Mouse (Mus musculus): ENCODE results near the gene Spata25. TPM values are rescaled to one million over a fixed set of nuclear protein-coding genes. Genes with fewer than 3 reads are reported as not detected.
"Not testable (repeated sequence)": the region's sequence is repeated elsewhere in the genome, so short reads cannot be mapped to it uniquely, and the experiment has no call there.

The Spata25 gene
- polyA plus RNA-seq, 1 experiment from 2014 or later: 0.36 TPM

- H3K27ac ChIP-seq (replicated peaks; ENCODE audit: low read depth, low read length): no peak overlapping the region
- H3K4me1 ChIP-seq (ENCODE audit: control insufficient read depth, insufficient read depth, low read length): no peaks in the 10 kb centered on the region
- no peak overlapping the region for H3K9ac ChIP-seq (replicated peaks; ENCODE audit: low read length)
- no peaks in the 10 kb centered on the region for H3K27me3 ChIP-seq (ENCODE audit: control insufficient read depth, insufficient read depth, low read length)
- H3K36me3 ChIP-seq (replicated peaks; ENCODE audit: control insufficient read depth, insufficient read depth, low read depth, low read length): no peaks in the 10 kb centered on the region
- no peak overlapping the region for H3K4me2 ChIP-seq (ENCODE audit: low read depth, low read length)
- DNase-seq (ENCODE audit: low spot score): no peak
- no peaks in the 10 kb centered on the region for H3K9me3 ChIP-seq (replicated peaks; ENCODE audit: control insufficient read depth, low read length)
- H3K4me3 ChIP-seq (ENCODE audit: low read depth, low read length): no peak overlapping the region
- no peak for ATAC-seq (replicated peaks; ENCODE audit: insufficient number of reproducible peaks, low FRiP score, low TSS enrichment, low read depth)
- WGBS: 65% methylated on average over 16 of the region's 16 CpGs
Observed at GRCm38 (mm10) chr2:164866741-164867551, 38.6 kb upstream of the Spata25 start.

DNA sequence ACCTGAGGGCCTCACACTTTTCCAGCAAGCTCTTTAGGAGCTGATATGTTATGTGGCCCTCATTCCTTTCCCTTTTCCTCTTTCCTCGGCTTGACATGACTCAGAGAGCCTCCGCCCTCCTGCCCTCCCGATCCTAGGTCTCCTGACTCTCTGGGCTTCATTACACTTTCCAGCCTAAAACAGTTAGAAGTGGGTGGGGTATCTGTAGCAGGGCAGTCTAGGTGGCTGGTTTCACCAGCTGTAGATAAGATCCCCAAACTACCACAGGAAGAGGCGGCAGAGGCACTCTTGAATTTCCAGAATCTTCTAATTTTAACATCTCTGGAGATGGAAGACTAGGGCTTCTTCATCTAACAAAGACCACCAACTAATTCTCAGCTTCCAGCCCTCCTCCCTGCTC, 36.3 kb upstream of the Spata25 start:
- Histone ChIP-seq H3K27ac (replicated peaks; ENCODE audit: low read depth, low read length) (no peak overlapping the region), H3K9me3 (replicated peaks; ENCODE audit: control insufficient read depth, low read length) (no peaks in the 10 kb centered on the region), H3K27me3 (ENCODE audit: control insufficient read depth, insufficient read depth, low read length) (no peaks in the 10 kb centered on the region), H3K4me2 (ENCODE audit: low read depth, low read length) (no peak overlapping the region), H3K4me3 (ENCODE audit: low read depth, low read length) (no peak overlapping the region), H3K9ac (replicated peaks; ENCODE audit: low read length) (no peak overlapping the region), H3K4me1 (ENCODE audit: control insufficient read depth, insufficient read depth, low read length) (no peaks in the 10 kb centered on the region), H3K36me3 (replicated peaks; ENCODE audit: control insufficient read depth, insufficient read depth, low read depth, low read length) (no peaks in the 10 kb centered on the region)
- DNase-seq (ENCODE audit: low spot score): no peak
- 74% methylated on average over 4 of the region's 4 CpGs for WGBS
- ATAC-seq (replicated peaks; ENCODE audit: insufficient number of reproducible peaks, low FRiP score, low TSS enrichment, low read depth): no peak

DNA sequence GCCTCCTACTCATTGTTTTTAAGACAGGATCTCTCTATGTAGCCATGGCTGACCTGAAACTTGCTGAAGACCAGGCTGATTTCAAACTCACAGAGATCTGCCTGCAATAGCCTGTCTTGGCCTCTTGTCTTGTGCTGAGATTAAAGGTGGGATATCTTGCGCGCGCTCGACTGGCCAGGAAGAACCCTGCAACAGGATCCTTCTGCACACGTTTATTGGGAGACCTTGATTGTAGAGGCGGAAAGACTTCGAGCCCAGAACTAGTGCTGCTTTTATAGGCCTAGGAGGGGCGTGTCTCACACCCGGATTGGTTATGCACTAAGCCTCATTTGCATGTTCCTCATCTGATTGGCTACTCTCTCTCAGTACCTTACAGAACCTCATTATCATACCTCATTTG, 35.1 kb upstream of the Spata25 start:
- H3K4me3 ChIP-seq (ENCODE audit: low read depth, low read length); H3K27ac ChIP-seq (replicated peaks; ENCODE audit: low read depth, low read length); DNase-seq (ENCODE audit: low spot score); H3K36me3 ChIP-seq (replicated peaks; ENCODE audit: control insufficient read depth, insufficient read depth, low read depth, low read length); H3K4me1 ChIP-seq (ENCODE audit: control insufficient read depth, insufficient read depth, low read length); H3K9me3 ChIP-seq (replicated peaks; ENCODE audit: control insufficient read depth, low read length); H3K9ac ChIP-seq (replicated peaks; ENCODE audit: low read length); H3K4me2 ChIP-seq (ENCODE audit: low read depth, low read length); H3K27me3 ChIP-seq (ENCODE audit: control insufficient read depth, insufficient read depth, low read length); ATAC-seq (replicated peaks; ENCODE audit: insufficient number of reproducible peaks, low FRiP score, low TSS enrichment, low read depth): not testable (repeated sequence)
- 91% methylated on average over 7 of the region's 9 CpGs for WGBS

- H3K9me3 ChIP-seq (replicated peaks; ENCODE audit: control insufficient read depth, low read length): no peaks in the 10 kb centered on the region
- ATAC-seq (replicated peaks; ENCODE audit: insufficient number of reproducible peaks, low FRiP score, low TSS enrichment, low read depth) (no peak), DNase-seq (ENCODE audit: low spot score) (peak; percentile 67)
- H3K4me1 ChIP-seq (ENCODE audit: control insufficient read depth, insufficient read depth, low read length): no peaks in the 10 kb centered on the region
- no peaks in the 10 kb centered on the region for H3K27me3 ChIP-seq (ENCODE audit: control insufficient read depth, insufficient read depth, low read length)
- H3K36me3 ChIP-seq (replicated peaks; ENCODE audit: control insufficient read depth, insufficient read depth, low read depth, low read length): no peaks in the 10 kb centered on the region
- no peak overlapping the region for H3K4me2 ChIP-seq (ENCODE audit: low read depth, low read length)
- no peak overlapping the region for H3K27ac ChIP-seq (replicated peaks; ENCODE audit: low read depth, low read length)
- no peak overlapping the region for H3K9ac ChIP-seq (replicated peaks; ENCODE audit: low read length)
- 45% methylated on average over 9 of the region's 9 CpGs for WGBS
- no peak overlapping the region for H3K4me3 ChIP-seq (ENCODE audit: low read depth, low read length)
Observed at GRCm38 (mm10) chr2:164862179-164862861, 34.0 kb upstream of the Spata25 start.

DNA sequence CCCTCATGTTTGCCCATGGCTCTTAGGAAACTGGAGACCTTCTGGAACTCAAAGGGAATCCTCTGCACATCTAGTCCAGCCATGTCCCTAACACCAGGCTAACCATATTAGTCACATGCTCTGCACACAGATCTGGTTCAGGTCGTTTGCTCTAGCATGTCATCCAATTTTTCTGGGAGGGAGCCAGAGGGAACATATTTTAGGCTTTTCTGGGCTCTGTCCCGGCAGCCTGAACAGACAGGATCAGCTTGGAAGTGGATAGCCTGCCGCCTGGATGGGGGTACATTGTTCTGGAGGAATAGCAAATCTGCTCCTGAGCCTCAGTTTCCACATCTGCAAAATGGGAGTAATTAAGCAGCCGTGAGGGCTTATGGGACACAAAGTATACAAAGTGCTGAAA, 32.8 kb upstream of the Spata25 start:
- H3K4me1 ChIP-seq (ENCODE audit: control insufficient read depth, insufficient read depth, low read length): peaks cover 4% of the 10 kb centered on the region; the same call in 1 of the 2 replicates
- H3K9me3 ChIP-seq (replicated peaks; ENCODE audit: control insufficient read depth, low read length): no peaks in the 10 kb centered on the region
- no peak for ATAC-seq (replicated peaks; ENCODE audit: insufficient number of reproducible peaks, low FRiP score, low TSS enrichment, low read depth)

DNA sequence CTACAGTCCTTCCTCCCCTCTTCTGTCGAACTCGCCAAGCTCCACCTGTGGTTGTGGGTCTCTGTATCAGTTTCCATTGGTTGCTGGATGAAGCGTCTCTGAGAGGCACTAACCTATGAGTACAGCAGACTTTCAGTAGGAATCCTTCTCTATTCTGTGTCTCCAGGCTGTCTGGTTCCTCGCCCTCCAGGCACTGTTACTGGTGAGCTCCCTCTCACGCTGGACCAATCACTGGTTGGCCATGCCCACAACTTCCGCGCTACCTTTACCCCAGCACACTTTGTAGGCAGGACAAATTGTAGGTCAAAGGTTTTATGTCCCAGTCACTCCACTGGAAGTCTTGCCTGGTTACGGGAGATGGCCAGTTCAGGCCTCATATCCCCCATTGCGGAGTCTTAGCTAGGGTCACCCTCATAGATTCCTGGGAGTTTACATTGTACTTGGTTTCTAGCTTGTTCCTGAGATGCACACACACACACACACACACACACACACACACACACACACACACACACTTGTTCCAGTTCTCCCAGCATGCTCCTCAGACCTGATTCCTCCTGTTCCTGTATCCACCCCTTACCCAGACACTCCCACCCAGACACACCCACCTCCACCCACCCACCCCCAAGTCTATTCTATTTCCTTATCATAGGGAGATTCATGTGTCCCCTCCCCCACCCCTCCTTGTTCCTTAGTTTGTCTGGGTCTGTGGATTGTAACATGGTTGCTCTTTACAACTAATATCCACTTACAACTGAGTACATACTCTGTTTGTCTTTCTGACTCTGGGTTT, 31.5 kb upstream of the Spata25 start:
- no peak overlapping the region for H3K9ac ChIP-seq (replicated peaks; ENCODE audit: low read length)
- no peak overlapping the region for H3K4me3 ChIP-seq (ENCODE audit: low read depth, low read length)
- no peak for DNase-seq (ENCODE audit: low spot score)
- H3K4me2 ChIP-seq (ENCODE audit: low read depth, low read length): no peak overlapping the region
- H3K36me3 ChIP-seq (replicated peaks; ENCODE audit: control insufficient read depth, insufficient read depth, low read depth, low read length): no peaks in the 10 kb centered on the region
- 52% methylated on average over 9 of the region's 9 CpGs for WGBS
- H3K4me1 ChIP-seq (ENCODE audit: control insufficient read depth, insufficient read depth, low read length): peaks cover 4% of the 10 kb centered on the region; the same call in 1 of the 2 replicates
- H3K27ac ChIP-seq (replicated peaks; ENCODE audit: low read depth, low read length): no peak overlapping the region
- ATAC-seq (replicated peaks; ENCODE audit: insufficient number of reproducible peaks, low FRiP score, low TSS enrichment, low read depth): no peak
- H3K9me3 ChIP-seq (replicated peaks; ENCODE audit: control insufficient read depth, low read length): no peaks in the 10 kb centered on the region
- peaks cover 7% of the 10 kb centered on the region; the same call in 1 of the 2 replicates for H3K27me3 ChIP-seq (ENCODE audit: control insufficient read depth, insufficient read depth, low read length)

More for the DNA sequence above, 32.8 kb upstream of the Spata25 start:
- no peak for DNase-seq (ENCODE audit: low spot score)
- H3K4me2 ChIP-seq (ENCODE audit: low read depth, low read length): no peak overlapping the region
- no peak overlapping the region for H3K27ac ChIP-seq (replicated peaks; ENCODE audit: low read depth, low read length)
- no peak overlapping the region for H3K4me3 ChIP-seq (ENCODE audit: low read depth, low read length)
- H3K9ac ChIP-seq (replicated peaks; ENCODE audit: low read length): no peak overlapping the region
- peaks cover 7% of the 10 kb centered on the region; the same call in 1 of the 2 replicates for H3K27me3 ChIP-seq (ENCODE audit: control insufficient read depth, insufficient read depth, low read length)
- WGBS: 77% methylated on average over 4 of the region's 4 CpGs
- H3K36me3 ChIP-seq (replicated peaks; ENCODE audit: control insufficient read depth, insufficient read depth, low read depth, low read length): no peaks in the 10 kb centered on the region

- Histone ChIP-seq H3K4me3 (ENCODE audit: low read depth, low read length) (no peak overlapping the region), H3K27me3 (ENCODE audit: control insufficient read depth, insufficient read depth, low read length) (peaks cover 9% of the 10 kb centered on the region; the same call in 1 of the 2 replicates), H3K9ac (replicated peaks; ENCODE audit: low read length) (no peak overlapping the region), H3K4me2 (ENCODE audit: low read depth, low read length) (no peak overlapping the region), H3K36me3 (replicated peaks; ENCODE audit: control insufficient read depth, insufficient read depth, low read depth, low read length) (no peaks in the 10 kb centered on the region), H3K4me1 (ENCODE audit: control insufficient read depth, insufficient read depth, low read length) (peaks cover 4% of the 10 kb centered on the region; the same call in 1 of the 2 replicates), H3K9me3 (replicated peaks; ENCODE audit: control insufficient read depth, low read length) (no peaks in the 10 kb centered on the region), H3K27ac (replicated peaks; ENCODE audit: low read depth, low read length) (no peak overlapping the region)
- 53% methylated on average over 2 of the region's 2 CpGs for WGBS
- ATAC-seq (replicated peaks; ENCODE audit: insufficient number of reproducible peaks, low FRiP score, low TSS enrichment, low read depth) (no peak), DNase-seq (ENCODE audit: low spot score) (no peak)
Observed at GRCm38 (mm10) chr2:164859155-164859554, 30.8 kb upstream of the Spata25 start.
